8 mouse cellular contexts compared by ENCODE assay signal in genomic region chr11:50174730-50175187, GRCm38 (mm10). TPM values are rescaled to one million over a fixed set of nuclear protein-coding genes. Genes with fewer than 3 reads are reported as not detected.
A peak's percentile ranks its signal among the peaks of the same experiment; 100 is the strongest.
DNase-seq lines count a peak whose midpoint lies in the region; ATAC-seq and TF ChIP-seq lines count a peak whose summit lies in the region.

No protein-coding gene starts in this region.

- peak overlapping the region; percentile 77 for H3K9ac ChIP-seq in hindbrain, embryonic 13.5 days

- no peak for TF ChIP-seq CTCF in Patski (IDR thresholded peaks at IDR 0.05)

- H3K27ac ChIP-seq in hindbrain, embryonic 13.5 days: peak overlapping the region; percentile 92
- peak overlapping the region; percentile 47 for H3K27ac ChIP-seq in macrophage

- no peaks in the 10 kb centered on the region for H3K79me2 ChIP-seq in macrophage (ENCODE audit: inconsistent target)

- peaks cover 46% of the 10 kb centered on the region for H3K36me3 ChIP-seq in hindbrain, embryonic 13.5 days
- H3K36me3 ChIP-seq in macrophage (ENCODE audit: inconsistent target): peaks cover 12% of the 10 kb centered on the region; the same call in 1 of the 2 replicates

- ATAC-seq in Patski: peak; percentile 96
- peak; percentile 99 for ATAC-seq in hindbrain, embryonic 13.5 days (ENCODE audit: low FRiP score)

- H3K9me3 ChIP-seq in hindbrain, embryonic 13.5 days: no peaks in the 10 kb centered on the region

- H3K27me3 ChIP-seq in Patski: no peaks in the 10 kb centered on the region
- no peaks in the 10 kb centered on the region for H3K27me3 ChIP-seq in hindbrain, embryonic 13.5 days

- in situ Hi-C loops in Patski (cut with MboI; ENCODE audit: low pct_unique_long_range_greater_than_20kb): loop anchor here (5.0 kb wide), 1 partner anchor 193 kb away; no protein-coding TSS in a partner anchor

- WGBS in hindbrain, embryonic 13.5 days: under 1% methylated on average over 27 of the region's 27 CpGs
- WGBS in macrophage (ENCODE audit: missing documents): 0% methylated on average over 27 of the region's 27 CpGs

- H3K4me3 ChIP-seq in hindbrain, embryonic 13.5 days: peak overlapping the region; percentile 67
- peak overlapping the region; percentile 74 for H3K4me3 ChIP-seq in macrophage (ENCODE audit: inconsistent target)

- H3K4me1 ChIP-seq in hindbrain, embryonic 13.5 days (replicated peaks): peaks cover 15% of the 10 kb centered on the region

- DNase-seq in Patski (ENCODE audit: low read depth, low spot score): peak; percentile 76
- peak; percentile 98 for DNase-seq in cerebellum, adult 9-11 months
- DNase-seq in frontal cortex, adult 2 months (ENCODE audit: extremely low spot score in 1 of 2, low spot score in 1 of 2): peak; percentile 95 to 99
- DNase-seq in left cerebral cortex, adult 18-20 months (ENCODE audit: low spot score in 2 of 2): peak; percentile 98 to 99
- peak; percentile 99 for DNase-seq in right cerebral cortex, adult 18-20 months
- peak; percentile 96 for DNase-seq in urinary bladder, postnatal 10 days (ENCODE audit: low spot score)

- CTCF ChIA-PET in Patski (lab: Charles Lee): interaction anchor here (5.1 kb wide), 1 partner anchor 13 kb away, joined by 23 read pairs; no protein-coding TSS in a partner anchor

- POLR2A ChIA-PET in Patski (lab: Charles Lee): interaction anchor here (1.0 to 1.4 kb wide), 2 partner anchors 10 to 38 kb away, joined by 3 read pairs; no protein-coding TSS in a partner anchor

- H3K4me2 ChIP-seq in hindbrain, embryonic 13.5 days: peak overlapping the region; percentile 69

RNA-seq across cellular contexts. Expression of gene Mrnip, which starts 0.5 kb away (rescaled TPM):
- polyA plus RNA-seq in Patski (2021): 5.9 TPM
- 23.7 and 25.1 TPM in 2 replicates for polyA plus RNA-seq in frontal cortex, adult 2 months (2012; rRNA removed)
- 30.2 and 30.6 TPM in 2 replicates for polyA plus RNA-seq in hindbrain, embryonic 13.5 days (2015; fragmentation: Nextera tagmentation; extraction: Ambion mirVana)
- total RNA-seq in left cerebral cortex, adult 18-20 months (2021): 10 to 100 TPM; 11.5 to 13.9 TPM
- total RNA-seq in macrophage (2018; cell fraction: chromatin; rRNA removed): 1 to 10 TPM in 19 of 26 experiments, under 1 TPM in 2, not detected in 5; 0.81 to 8.4 (median 4.1) TPM
- total RNA-seq in macrophage (2018; cell fraction: cytosol; rRNA removed): 1 to 10 TPM in 23 of 26 experiments, under 1 TPM in 3; 0.38 to 3.5 (median 2.1) TPM
- 1 to 10 TPM in 20 of 26 experiments, under 1 TPM in 3, not detected in 3; 0.40 to 6.3 (median 1.7) TPM for total RNA-seq in macrophage (2018; cell fraction: nucleus; rRNA removed)
- 2.3 to 4.9 TPM (median 2.4 TPM) in 3 replicates for polyA plus RNA-seq in macrophage (2018)

RNA-seq across cellular contexts. Expression of gene Sqstm1, which starts 35.9 kb away (rescaled TPM):
- polyA plus RNA-seq in Patski (2021) (530 TPM), macrophage (2018) (491 to 809 TPM (median 572 TPM) in 3 replicates)
- polyA plus RNA-seq in frontal cortex, adult 2 months (2012; rRNA removed): 334 and 368 TPM in 2 replicates
- polyA plus RNA-seq in hindbrain, embryonic 13.5 days (2015; fragmentation: Nextera tagmentation; extraction: Ambion mirVana): 318 and 320 TPM in 2 replicates
- 100 to 1,000 TPM; 492 to 540 TPM for total RNA-seq in left cerebral cortex, adult 18-20 months (2021)
- 1,000 to 10,000 TPM in 16 of 26 experiments, 100 to 1,000 TPM in 10; 388 to 4,292 (median 1,510) TPM for total RNA-seq in macrophage (2018; cell fraction: chromatin; rRNA removed)
- total RNA-seq in macrophage (2018; cell fraction: cytosol; rRNA removed): 1,000 to 10,000 TPM in 13 of 26 experiments, 100 to 1,000 TPM in 13; 523 to 2,418 (median 986) TPM
- 1,000 to 10,000 TPM in 17 of 26 experiments, 100 to 1,000 TPM in 9; 377 to 2,781 (median 1,417) TPM for total RNA-seq in macrophage (2018; cell fraction: nucleus; rRNA removed)

RNA-seq across cellular contexts. Expression of gene Mgat4b, which starts 35.9 kb away (rescaled TPM):
- 200 TPM for polyA plus RNA-seq in Patski (2021)
- polyA plus RNA-seq in frontal cortex, adult 2 months (2012; rRNA removed): 57.7 and 59.8 TPM in 2 replicates
- polyA plus RNA-seq in hindbrain, embryonic 13.5 days (2015; fragmentation: Nextera tagmentation; extraction: Ambion mirVana): 30.4 and 36.6 TPM in 2 replicates
- 10 to 100 TPM; 65.8 to 72.0 TPM for total RNA-seq in left cerebral cortex, adult 18-20 months (2021)
- 100 to 1,000 TPM in 8 of 26 experiments, 10 to 100 TPM in 18; 41.6 to 398 (median 88.9) TPM for total RNA-seq in macrophage (2018; cell fraction: chromatin; rRNA removed)
- 10 to 100 TPM; 50.5 to 85.9 (median 70.2) TPM for total RNA-seq in macrophage (2018; cell fraction: cytosol; rRNA removed)
- total RNA-seq in macrophage (2018; cell fraction: nucleus; rRNA removed): 100 to 1,000 TPM in 8 of 26 experiments, 10 to 100 TPM in 18; 57.5 to 143 (median 87.9) TPM
- polyA plus RNA-seq in macrophage (2018): 34.3 to 55.7 TPM (median 49.2 TPM) in 3 replicates

RNA-seq across cellular contexts. Expression of gene Tbc1d9b, which starts 43.6 kb away (rescaled TPM):
- polyA plus RNA-seq in Patski (2021): 90.9 TPM
- polyA plus RNA-seq in frontal cortex, adult 2 months (2012; rRNA removed): 128 and 134 TPM in 2 replicates
- 37.5 and 40.7 TPM in 2 replicates for polyA plus RNA-seq in hindbrain, embryonic 13.5 days (2015; fragmentation: Nextera tagmentation; extraction: Ambion mirVana)
- 100 to 1,000 TPM; 131 TPM for total RNA-seq in left cerebral cortex, adult 18-20 months (2021)
- total RNA-seq in macrophage (2018; cell fraction: chromatin; rRNA removed): 100 to 1,000 TPM in 25 of 26 experiments, 10 to 100 TPM in 1; 83.8 to 354 (median 145) TPM
- total RNA-seq in macrophage (2018; cell fraction: cytosol; rRNA removed): 10 to 100 TPM; 46.4 to 82.4 (median 64.2) TPM
- 100 to 1,000 TPM in 17 of 26 experiments, 10 to 100 TPM in 9; 81.7 to 154 (median 106) TPM for total RNA-seq in macrophage (2018; cell fraction: nucleus; rRNA removed)
- polyA plus RNA-seq in macrophage (2018): 44.0 to 64.7 TPM (median 64.2 TPM) in 3 replicates

Comparison
In these comparisons a context has a peak if more than half of its experiments do, and no peak if none do; other contexts are left out.
1. Peak in every context shown above with its lines: DNase-seq, ATAC-seq, H3K4me3 ChIP-seq and H3K27ac ChIP-seq.